Mouse (Mus musculus) ES-E14 (cell line): Measurements from ENCODE around the gene March7. TPM values are rescaled to one million over a fixed set of nuclear protein-coding genes. Genes with fewer than 3 reads are reported as not detected.
A peak's percentile ranks its signal among the peaks of the same experiment; 100 is the strongest.

Experiments used
- DNase-seq: peaks from one replicate; pipeline ENCODE4 v3.0.0-alpha.2; 2013; ENCODE audit warnings: low read depth, low spot score
- H3K27ac ChIP-seq: 2 replicates; pipeline ENCODE4 v1.5.1; 2012; ENCODE audit warnings: low read depth, mild to moderate bottlenecking, low read length, moderate library complexity, mixed read lengths; ENCODE audit not compliant: poor library complexity, insufficient read depth, severe bottlenecking
- H3K36me3 ChIP-seq: 2 replicates; pipeline ENCODE4 v1.6.1; 2012; ENCODE audit warnings: mild to moderate bottlenecking, low read length, moderate library complexity, mixed read lengths; ENCODE audit not compliant: control insufficient read depth, poor library complexity, insufficient read depth, severe bottlenecking
- H3K4me1 ChIP-seq, 2 experiments: fragments of 150-350 bp in 1 of 2; sonication (generic) in 1 of 2; 2 replicates each; pipeline ENCODE4 v1.6.1; 2012; ENCODE audit warnings: low read length in 2 of 2, mild to moderate bottlenecking in 1 of 2, mixed read lengths in 1 of 2; ENCODE audit not compliant: control insufficient read depth in 2 of 2, insufficient read depth in 2 of 2, poor library complexity in 1 of 2
- H3K4me3 ChIP-seq, 2 experiments: fragments of 150-350 bp in 1 of 2; sonication (generic) in 1 of 2; 2 replicates each; pipeline ENCODE4 v1.5.1; 2012; ENCODE audit warnings: low read length in 2 of 2, low read depth in 1 of 2, mild to moderate bottlenecking in 1 of 2, mixed read lengths in 1 of 2; ENCODE audit not compliant: insufficient read depth in 1 of 2, poor library complexity in 1 of 2, severe bottlenecking in 1 of 2
- H3K9ac ChIP-seq: 2 replicates; pipeline ENCODE4 v1.6.1; 2012; ENCODE audit warnings: low read depth, mild to moderate bottlenecking, low read length, mixed read lengths; ENCODE audit not compliant: poor library complexity, insufficient read depth, severe bottlenecking
- H3K9me3 ChIP-seq: fragments of 150-350 bp; sonication (generic); 2 replicates; pipeline ENCODE4 v1.6.1; 2012; ENCODE audit warnings: low read depth, mild to moderate bottlenecking, low read length; ENCODE audit not compliant: control insufficient read depth, insufficient read depth
- CHD2 ChIP-seq: IDR thresholded peaks from 2 replicates; pipeline ENCODE4 v1.6.1; 2014; ENCODE audit warnings: mild to moderate bottlenecking, low read depth, low read length, inconsistent platforms
- HCFC1 ChIP-seq: IDR thresholded peaks from 2 replicates; pipeline ENCODE4 v1.6.1; 2012; ENCODE audit warnings: low read length, inconsistent platforms, borderline replicate concordance; ENCODE audit not compliant: insufficient read depth
- MAFK ChIP-seq: IDR thresholded peaks from 2 replicates; pipeline ENCODE4 v1.6.1; 2014; ENCODE audit warnings: mild to moderate bottlenecking, low read depth, low read length, inconsistent platforms; ENCODE audit not compliant: insufficient read depth
- ZC3H11A ChIP-seq: IDR thresholded peaks from 2 replicates; pipeline ENCODE4 v1.6.1; 2012; ENCODE audit warnings: low read depth, mild to moderate bottlenecking, inconsistent platforms, low read length, borderline replicate concordance
- ZNF384 ChIP-seq: IDR thresholded peaks from 2 replicates; pipeline ENCODE4 v1.6.1; 2012; ENCODE audit warnings: low read depth, low read length, inconsistent platforms
- in situ Hi-C, 2 experiments: fragments of 600-800 bp; cut with MboI; formaldehyde crosslinking; loops; one replicate each; pipeline ENCODE4 v1.15.1; 2025; ENCODE audit warnings: low sequenced_read_pairs in 2 of 2, inconsistent platforms in 1 of 2; ENCODE audit not compliant: unreplicated experiment in 2 of 2
- total RNA-seq: library from RNA; depleted of rRNA; stranded (reverse); fragments of 300-350 nt; gene quantifications from 2 replicates; pipeline ENCODE4 v1.2.3, GENCODE M21; 2012

The March7 gene
- total RNA-seq, 1 experiment, result 97.8 TPM

GRCm38 (mm10) chr2:60283751-60284466 lies 74.2 kb downstream of the March7 start:
- no peaks in the 10 kb centered on the region for H3K36me3 ChIP-seq
- H3K9me3 ChIP-seq, result no peaks in the 10 kb centered on the region
- H3K4me3 ChIP-seq, result peak overlapping the region; percentile 58 to 61
- H3K9ac ChIP-seq, result peak overlapping the region; percentile 35
- no peak overlapping the region for H3K27ac ChIP-seq
- no peak for DNase-seq
- in situ Hi-C loops, result no loop called here
- H3K4me1 ChIP-seq, result peaks cover 0 to 4% of the 10 kb centered on the region in 2 experiments; a peak in 1 of 4 replicates
- TF ChIP-seq CHD2 (no peak), ZC3H11A (no peak), MAFK (no peak), ZNF384 (no peak), HCFC1 (no peak)

- H3K4me3 ChIP-seq, result peak within 1 kb of the TSS; percentile 58 to 61
- H3K36me3 ChIP-seq, result no peaks in the 10 kb centered on the region
- DNase-seq, result no peak
- peak within 1 kb of the TSS; percentile 35 for H3K9ac ChIP-seq
- H3K27ac ChIP-seq, result no peak within 1 kb of the TSS
- in situ Hi-C loops, result no loop called here
- TF ChIP-seq ZC3H11A, result no peak
- TF ChIP-seq HCFC1, result no peak
- no peak for TF ChIP-seq ZNF384
- peaks cover 0 to 4% of the 10 kb centered on the region in 2 experiments; a peak in 1 of 4 replicates for H3K4me1 ChIP-seq
- no peaks in the 10 kb centered on the region for H3K9me3 ChIP-seq
These were observed 74.8 kb downstream of the March7 start, which contains the start of gene Cd302 for GRCm38 (mm10) chr2:60284467-60284821. Gene Cd302, minus strand, starts transcription at chr2:60284488.

- Histone ChIP-seq H3K36me3 (no peaks in the 10 kb centered on the region), H3K27ac (no peak overlapping the region), H3K9ac (no peak overlapping the region), H3K4me3 (no peak overlapping the region), H3K9me3 (no peaks in the 10 kb centered on the region), H3K4me1 (peaks cover 0 to 4% of the 10 kb centered on the region in 2 experiments; a peak in 1 of 4 replicates)
- DNase-seq, result no peak
- TF ChIP-seq HCFC1 (no peak), ZNF384 (no peak), ZC3H11A (no peak), MAFK (no peak), CHD2 (no peak)
- in situ Hi-C loops, result no loop called here
These were observed 75.5 kb downstream of the March7 start for GRCm38 (mm10) chr2:60285107-60285617.

GRCm38 (mm10) chr2:60288606-60289005 lies 78.9 kb downstream of the March7 start:
- in situ Hi-C loops, result no loop called here

More at GRCm38 (mm10) chr2:60288606-60289005, 78.9 kb downstream of the March7 start:
- Histone ChIP-seq H3K9ac (no peak overlapping the region), H3K4me3 (no peak overlapping the region), H3K27ac (no peak overlapping the region), H3K9me3 (no peaks in the 10 kb centered on the region), H3K36me3 (no peaks in the 10 kb centered on the region), H3K4me1 (peaks cover 0 to 2% of the 10 kb centered on the region in 2 experiments; a peak in 1 of 4 replicates)
- no peak for DNase-seq
- TF ChIP-seq ZC3H11A (no peak), CHD2 (no peak), ZNF384 (no peak), MAFK (no peak), HCFC1 (no peak)
